Mouse (Mus musculus) embryonic facial prominence, embryonic 13.5 days (tissue): ENCODE results near the gene Oprm1. TPM values are rescaled to one million over a fixed set of nuclear protein-coding genes. Genes with fewer than 3 reads are reported as not detected.
A peak's percentile ranks its signal among the peaks of the same experiment; 100 is the strongest.

Experiments used
- ATAC-seq: fragments of 200-750 bp; cut with Nextera tagmentation; 2 replicates; pipeline ENCODE4 v1.8.0; 2017; ENCODE audit warnings: low read depth; ENCODE audit not compliant: insufficient number of reproducible peaks, insufficient read depth, low FRiP score, low TSS enrichment
- H3K27ac ChIP-seq: fragments of 300-500 bp; sonication (generic); 2 replicates; pipeline ENCODE4 v1.5.1; 2015; ENCODE audit warnings: moderate library complexity, mild to moderate bottlenecking, inconsistent platforms
- H3K27me3 ChIP-seq: fragments of 300-500 bp; sonication (generic); 2 replicates; pipeline ENCODE4 v1.6.1; 2015; ENCODE audit warnings: mild to moderate bottlenecking, inconsistent platforms
- H3K36me3 ChIP-seq: fragments of 300-500 bp; sonication (generic); 2 replicates; pipeline ENCODE4 v1.6.1; 2015; ENCODE audit warnings: mild to moderate bottlenecking, inconsistent platforms
- H3K4me1 ChIP-seq: fragments of 300-500 bp; sonication (generic); 2 replicates; pipeline ENCODE4 v1.6.1; 2015; ENCODE audit warnings: inconsistent platforms
- H3K4me2 ChIP-seq: fragments of 300-500 bp; sonication (generic); 2 replicates; pipeline ENCODE4 v1.6.1; 2015; ENCODE audit warnings: moderate library complexity, mild to moderate bottlenecking, inconsistent platforms
- H3K4me3 ChIP-seq: fragments of 300-500 bp; sonication (generic); 2 replicates; pipeline ENCODE4 v1.5.1; 2015; ENCODE audit warnings: mild to moderate bottlenecking, inconsistent platforms
- H3K9ac ChIP-seq: fragments of 300-500 bp; sonication (generic); 2 replicates; pipeline ENCODE4 v1.6.1; 2015; ENCODE audit warnings: mild to moderate bottlenecking, inconsistent platforms
- H3K9me3 ChIP-seq: fragments of 300-500 bp; sonication (generic); 2 replicates; pipeline ENCODE4 v1.6.1; 2016; ENCODE audit warnings: inconsistent platforms
- WGBS: fragments of 180-500 bp; shearing (Covaris S2); methylation state at CpG from one replicate; pipeline ENCODE4 v1.1.7; 2015; ENCODE audit warnings: mixed read lengths; 5-methylcytosine and 5-hydroxymethylcytosine counted together
- polyA plus RNA-seq: library from polyadenylated mRNA; unstranded; fragments of >200 nt; fragmentation: Nextera tagmentation; extraction: Ambion mirVana; gene quantifications from 2 replicates; pipeline ENCODE4 v1.2.1, GENCODE M21; 2015

The Oprm1 gene
- polyA plus RNA-seq, 1 experiment from 2014 or later: not detected

DNA sequence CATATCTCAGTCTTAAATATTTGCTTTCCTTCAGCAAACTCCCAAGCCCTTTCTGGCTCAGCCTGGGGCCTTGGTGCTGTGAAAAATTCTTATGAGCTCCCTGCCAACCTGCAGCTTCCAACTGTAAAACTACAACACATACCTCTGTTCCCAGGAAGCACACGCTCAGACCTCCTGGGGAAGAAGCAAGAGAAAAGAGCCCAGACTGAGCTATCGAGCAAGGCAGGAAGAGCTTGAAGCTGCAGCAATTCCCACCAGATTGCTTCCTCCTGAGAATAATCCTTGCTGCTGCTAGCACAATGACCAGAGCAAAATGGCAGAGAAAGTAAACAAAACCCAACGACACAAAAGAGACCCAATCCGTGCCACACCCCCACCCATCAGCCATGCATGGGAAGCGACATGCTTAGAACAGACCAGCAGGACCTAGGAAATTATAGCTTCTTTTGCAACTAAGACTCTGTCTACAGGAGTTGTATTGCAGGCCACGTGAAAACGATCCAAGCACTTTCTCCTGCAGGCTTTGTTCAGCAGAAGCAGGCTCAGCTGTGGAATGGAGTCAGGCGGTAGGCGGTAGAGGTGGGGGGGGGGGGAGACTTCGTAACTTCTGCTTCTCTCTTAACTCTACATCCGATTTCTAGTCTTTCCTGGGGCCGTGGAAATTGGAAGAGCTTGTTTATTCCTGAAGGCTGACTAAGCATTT, 294.2 kb downstream of the Oprm1 start, which contains the start of gene Ipcef1:
Gene Ipcef1, minus strand, starts transcription at position 164 of the 703 bp plus-strand sequence.
- no peak within 1 kb of the TSS for H3K27ac ChIP-seq
- no peaks in the 10 kb centered on the region for H3K9me3 ChIP-seq
- 0 out of 2 replicates have a peak within 1 kb of the TSS, but pooled peaks have one; percentile 40 for H3K9ac ChIP-seq
- H3K27me3 ChIP-seq: no peaks in the 10 kb centered on the region
- ATAC-seq: no peak
- WGBS: 16% methylated on average over 12 of the region's 12 CpGs
- H3K36me3 ChIP-seq: no peaks in the 10 kb centered on the region
- peak within 1 kb of the TSS; percentile 34 for H3K4me2 ChIP-seq
- H3K4me3 ChIP-seq: no peak within 1 kb of the TSS
- H3K4me1 ChIP-seq: peaks cover 8% of the 10 kb centered on the region; the same call in 1 of the 2 replicates

DNA sequence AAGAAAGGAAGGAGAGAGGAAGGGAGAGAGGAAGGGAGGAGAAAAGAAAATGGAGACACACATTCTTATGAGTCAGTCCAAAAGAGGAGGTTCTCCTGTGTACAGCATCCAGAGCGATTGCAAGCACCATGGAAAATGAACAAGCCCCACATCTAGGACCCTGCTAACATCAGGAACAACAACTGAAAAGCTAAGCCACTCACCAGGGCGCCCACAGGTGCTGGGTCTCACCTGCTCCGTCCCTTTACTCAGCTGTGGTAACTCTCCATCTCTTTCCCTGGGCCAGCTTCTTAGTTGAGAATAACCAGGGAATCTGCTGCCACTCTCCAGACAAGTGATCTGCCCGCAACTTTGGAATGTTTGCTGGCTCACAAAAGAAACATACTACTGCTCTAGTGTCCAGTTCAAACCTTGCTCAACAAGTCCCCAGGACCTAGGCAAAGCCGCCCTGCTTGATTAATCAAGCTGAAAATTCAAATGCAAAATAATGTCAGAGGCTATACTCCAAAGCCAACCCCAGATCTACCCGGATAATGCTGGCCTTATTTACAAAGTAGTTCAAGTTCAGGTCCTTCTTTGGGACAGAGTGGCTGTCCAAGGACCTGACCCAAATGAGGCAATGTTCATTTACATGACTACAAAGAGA, 296.4 kb downstream of the Oprm1 start:
- Histone ChIP-seq H3K27me3 (no peaks in the 10 kb centered on the region), H3K4me2 (no peak overlapping the region), H3K36me3 (no peaks in the 10 kb centered on the region), H3K4me1 (peaks cover 8% of the 10 kb centered on the region; the same call in 1 of the 2 replicates), H3K4me3 (no peak overlapping the region), H3K27ac (no peak overlapping the region), H3K9ac (no peak overlapping the region), H3K9me3 (no peaks in the 10 kb centered on the region)
- 79% methylated on average over 6 of the region's 6 CpGs for WGBS
- ATAC-seq: no peak

DNA sequence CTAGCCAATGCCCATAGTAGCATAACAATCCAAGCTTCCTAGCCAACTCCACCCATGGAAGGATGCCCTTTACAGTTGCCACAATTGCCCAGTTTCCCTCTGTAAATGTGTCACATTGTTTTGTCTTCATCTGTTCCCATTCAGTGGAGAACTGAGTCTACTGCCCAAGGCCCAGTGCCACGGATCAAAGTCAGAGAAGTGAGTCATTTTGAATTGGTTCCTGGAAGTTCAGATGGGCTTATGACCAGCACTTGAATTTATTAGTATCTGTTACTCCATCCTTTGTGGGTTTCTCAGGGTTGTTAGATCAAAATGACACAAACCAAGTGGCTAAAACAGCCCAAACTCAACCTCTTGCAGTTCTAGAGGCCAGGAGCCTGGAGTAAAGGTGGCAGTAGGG, 299.2 kb downstream of the Oprm1 start:
- H3K4me3 ChIP-seq: no peak overlapping the region
- H3K4me1 ChIP-seq: peaks cover 4% of the 10 kb centered on the region; the same call in 1 of the 2 replicates
- whole genome bisulfite sequencing: 81% methylated on average over 1 of the region's 1 CpGs
- no peak overlapping the region for H3K27ac ChIP-seq
- no peaks in the 10 kb centered on the region for H3K36me3 ChIP-seq
- H3K27me3 ChIP-seq: no peaks in the 10 kb centered on the region
- no peak overlapping the region for H3K9ac ChIP-seq
- no peaks in the 10 kb centered on the region for H3K9me3 ChIP-seq
- no peak for ATAC-seq
- no peak overlapping the region for H3K4me2 ChIP-seq

DNA sequence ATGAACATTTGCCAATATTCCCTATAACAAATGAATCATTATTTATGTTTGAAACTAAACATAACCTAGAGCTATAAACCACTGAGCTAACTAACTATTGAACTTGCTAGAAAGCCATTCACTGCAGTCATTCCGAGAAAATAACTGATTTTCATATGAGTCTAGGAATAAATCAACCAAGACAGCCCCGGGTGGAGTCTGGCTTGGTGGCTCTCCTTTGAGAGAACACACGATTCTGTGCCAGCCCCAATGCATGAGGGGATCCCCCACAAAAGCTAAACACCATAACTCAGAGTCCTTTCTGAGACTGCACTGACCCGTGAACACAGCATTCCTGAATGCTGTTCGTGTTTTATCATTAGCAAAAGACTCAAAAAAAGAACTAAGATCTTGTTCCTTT, 302.0 kb downstream of the Oprm1 start:
- 78% methylated on average over 5 of the region's 5 CpGs for WGBS
- Histone ChIP-seq H3K9ac (no peak overlapping the region), H3K9me3 (no peaks in the 10 kb centered on the region), H3K27me3 (no peaks in the 10 kb centered on the region), H3K4me2 (no peak overlapping the region), H3K27ac (no peak overlapping the region), H3K4me3 (no peak overlapping the region), H3K36me3 (no peaks in the 10 kb centered on the region), H3K4me1 (no peaks in the 10 kb centered on the region)
- no peak for ATAC-seq

DNA sequence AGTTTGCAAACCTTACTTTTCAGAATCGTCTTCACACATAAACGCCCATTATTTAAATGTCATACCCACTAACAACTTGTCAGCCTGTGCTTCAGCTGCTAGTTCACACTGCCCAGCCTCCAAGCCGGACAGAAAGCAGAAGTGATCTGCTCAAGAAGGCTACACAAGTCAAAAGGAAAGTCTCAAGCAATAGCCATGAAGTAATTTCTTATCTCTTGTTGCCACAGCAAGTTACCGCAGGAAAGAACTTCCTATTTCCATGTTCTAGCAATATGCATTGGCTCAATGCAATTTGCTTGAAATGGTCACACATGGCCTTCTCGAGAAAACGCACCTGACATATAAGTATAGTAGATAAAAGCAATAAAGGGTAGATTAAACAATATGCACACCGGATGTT, 304.7 kb downstream of the Oprm1 start:
- WGBS: 88% methylated on average over 7 of the region's 7 CpGs
- no peak overlapping the region for H3K27ac ChIP-seq
- no peaks in the 10 kb centered on the region for H3K36me3 ChIP-seq

DNA sequence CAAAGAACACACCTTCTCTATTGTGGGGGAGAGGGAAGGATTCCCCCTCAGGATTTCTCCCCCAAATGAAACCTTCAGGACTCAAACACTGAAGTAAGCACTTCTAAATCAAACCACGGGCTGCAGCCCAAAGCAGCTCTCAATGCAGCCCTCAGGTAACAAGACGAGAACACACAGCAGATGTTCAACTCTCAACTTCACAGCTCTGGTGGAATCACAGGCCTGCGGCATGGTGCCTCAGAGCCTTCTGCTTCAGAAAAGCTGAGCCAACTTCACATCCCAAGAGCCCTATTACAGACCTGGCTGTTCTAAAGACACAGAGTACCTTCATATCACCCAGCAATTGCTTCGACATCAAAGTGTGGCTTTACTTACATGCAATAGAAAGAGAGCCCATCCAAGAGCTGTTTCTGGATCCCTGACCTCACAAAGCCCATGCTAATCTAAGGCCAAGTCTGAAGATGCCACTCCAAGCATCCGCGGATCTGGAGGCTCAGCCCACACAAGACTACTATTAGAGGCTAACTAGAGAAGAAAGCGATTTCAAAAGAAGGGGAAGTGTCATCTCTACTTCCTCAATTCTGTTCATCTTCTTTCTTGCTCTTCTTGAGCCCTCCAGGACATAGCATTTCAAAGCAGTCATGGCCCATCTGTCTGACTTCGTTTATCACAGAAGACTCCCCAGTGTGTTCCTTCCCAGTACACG, 305.6 kb downstream of the Oprm1 start:
- Histone ChIP-seq H3K27ac (no peak overlapping the region), H3K9me3 (no peaks in the 10 kb centered on the region), H3K4me1 (no peaks in the 10 kb centered on the region), H3K27me3 (no peaks in the 10 kb centered on the region), H3K4me2 (no peak overlapping the region), H3K36me3 (no peaks in the 10 kb centered on the region), H3K9ac (no peak overlapping the region), H3K4me3 (no peak overlapping the region)
- 77% methylated on average over 9 of the region's 9 CpGs for WGBS
- no peak for ATAC-seq

More for the DNA sequence above, 304.7 kb downstream of the Oprm1 start:
- Histone ChIP-seq H3K4me2 (no peak overlapping the region), H3K4me3 (no peak overlapping the region), H3K9ac (no peak overlapping the region), H3K9me3 (no peaks in the 10 kb centered on the region), H3K27me3 (no peaks in the 10 kb centered on the region), H3K4me1 (no peaks in the 10 kb centered on the region)
- ATAC-seq: no peak

DNA sequence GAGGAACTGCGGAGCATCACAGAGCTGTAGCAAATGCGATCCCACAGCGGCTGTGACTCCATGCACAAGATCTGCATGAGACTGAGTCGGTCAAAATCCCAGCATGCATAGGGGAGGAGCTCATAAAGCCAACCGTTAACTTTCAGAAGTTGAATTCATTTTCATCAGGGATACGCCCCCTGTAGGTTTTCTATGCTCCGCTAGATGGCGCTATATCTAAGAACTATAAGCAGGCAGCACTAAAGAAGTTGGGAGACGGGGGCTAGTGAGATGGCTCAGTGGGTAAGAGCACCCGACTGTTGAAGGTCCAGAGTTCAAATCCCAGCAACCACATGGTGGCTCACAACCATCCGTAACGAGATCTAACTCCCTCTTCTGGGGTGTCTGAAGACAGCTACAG, 310.3 kb downstream of the Oprm1 start:
- Histone ChIP-seq H3K9me3 (no peaks in the 10 kb centered on the region), H3K27ac (no peak overlapping the region), H3K27me3 (no peaks in the 10 kb centered on the region), H3K36me3 (no peaks in the 10 kb centered on the region), H3K4me3 (no peak overlapping the region), H3K9ac (no peak overlapping the region), H3K4me2 (no peak overlapping the region), H3K4me1 (no peaks in the 10 kb centered on the region)
- WGBS: 65% methylated on average over 12 of the region's 12 CpGs
- no peak for ATAC-seq

DNA sequence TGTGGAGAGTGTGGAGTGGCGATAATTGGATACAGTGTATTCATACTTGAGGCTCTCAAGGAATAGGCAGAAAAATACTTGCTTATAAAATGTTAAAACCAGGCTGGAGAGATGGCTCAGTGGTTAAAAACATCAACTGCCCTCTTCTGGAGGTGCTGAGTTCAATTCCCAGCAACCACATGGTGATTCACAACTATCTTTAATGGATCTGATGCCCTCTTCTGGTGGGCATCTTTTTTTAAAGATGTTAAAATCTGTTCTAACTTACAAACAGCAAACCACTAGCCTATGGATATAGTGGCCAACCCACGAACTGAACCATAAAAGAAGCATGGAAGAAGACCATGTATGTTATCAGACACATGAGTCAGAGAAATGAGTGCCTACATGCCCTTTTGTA, 310.8 kb downstream of the Oprm1 start:
- Histone ChIP-seq H3K27ac (no peak overlapping the region), H3K9ac (no peak overlapping the region), H3K4me1 (no peaks in the 10 kb centered on the region), H3K4me2 (no peak overlapping the region), H3K9me3 (no peaks in the 10 kb centered on the region), H3K4me3 (no peak overlapping the region), H3K27me3 (no peaks in the 10 kb centered on the region), H3K36me3 (no peaks in the 10 kb centered on the region)
- WGBS: 90% methylated on average over 2 of the region's 2 CpGs
- ATAC-seq: no peak

DNA sequence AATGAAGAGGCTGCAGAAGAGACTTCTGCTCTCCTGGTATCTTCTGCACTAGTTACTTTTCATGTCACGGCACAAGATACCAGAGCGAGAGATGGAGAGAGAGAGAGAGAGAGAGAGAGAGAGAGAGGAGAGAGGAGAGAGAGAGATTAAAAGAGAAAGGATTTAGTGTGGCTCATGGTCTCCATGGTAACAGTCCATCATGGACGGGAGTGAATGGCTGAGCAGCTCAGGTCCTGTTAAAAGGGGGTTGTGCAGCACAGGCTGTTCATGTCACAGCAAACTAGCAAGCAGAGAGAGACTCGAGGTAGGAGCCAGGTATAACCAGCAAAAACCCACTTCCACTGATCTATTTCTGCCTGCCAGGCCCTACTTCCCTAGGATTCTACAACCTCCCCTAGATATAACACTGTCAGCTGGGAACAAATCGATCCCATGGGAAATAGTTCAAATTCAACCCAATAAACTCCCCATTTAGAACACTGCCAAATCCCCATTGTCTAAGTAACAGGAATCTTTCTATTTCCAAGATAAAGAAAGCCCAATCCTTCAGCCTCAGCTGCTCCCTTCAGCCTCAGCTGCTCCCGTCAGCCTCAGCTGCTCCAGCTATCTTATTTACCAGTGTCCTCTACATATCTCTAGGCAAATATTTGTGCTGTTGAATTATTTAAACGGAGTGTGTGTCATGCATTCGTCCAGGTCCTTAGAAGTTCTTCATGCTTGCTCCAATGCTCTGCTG, 312.0 kb downstream of the Oprm1 start:
- WGBS: 68% methylated on average over 8 of the region's 8 CpGs
- Histone ChIP-seq H3K4me3 (no peak overlapping the region), H3K36me3 (no peaks in the 10 kb centered on the region), H3K4me2 (no peak overlapping the region), H3K9ac (no peak overlapping the region), H3K4me1 (no peaks in the 10 kb centered on the region), H3K9me3 (no peaks in the 10 kb centered on the region), H3K27me3 (no peaks in the 10 kb centered on the region), H3K27ac (no peak overlapping the region)
- no peak for ATAC-seq

DNA sequence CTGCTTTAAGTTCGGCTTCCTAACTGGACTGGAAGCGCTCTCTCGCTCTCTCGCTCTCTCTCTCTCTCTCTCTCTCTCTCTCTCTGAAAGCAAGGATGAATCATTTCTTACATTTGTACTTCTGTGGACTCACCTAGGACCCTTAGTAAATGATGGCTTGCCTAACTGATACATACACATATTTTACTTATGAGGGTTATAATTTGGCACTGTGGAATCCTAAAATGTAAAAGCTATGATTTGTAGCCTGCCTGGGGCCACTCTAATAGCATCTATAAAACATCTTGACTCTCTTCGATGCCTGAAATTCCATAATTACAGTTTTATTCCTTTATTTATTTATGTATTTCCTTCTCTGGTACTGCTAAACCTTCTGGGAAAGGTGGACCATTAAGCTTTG, 312.6 kb downstream of the Oprm1 start:
- Histone ChIP-seq H3K4me2 (no peak overlapping the region), H3K9ac (no peak overlapping the region), H3K36me3 (no peaks in the 10 kb centered on the region), H3K4me1 (no peaks in the 10 kb centered on the region), H3K4me3 (no peak overlapping the region), H3K27ac (no peak overlapping the region), H3K9me3 (no peaks in the 10 kb centered on the region), H3K27me3 (no peaks in the 10 kb centered on the region)
- 83% methylated on average over 5 of the region's 5 CpGs for WGBS
- no peak for ATAC-seq

DNA sequence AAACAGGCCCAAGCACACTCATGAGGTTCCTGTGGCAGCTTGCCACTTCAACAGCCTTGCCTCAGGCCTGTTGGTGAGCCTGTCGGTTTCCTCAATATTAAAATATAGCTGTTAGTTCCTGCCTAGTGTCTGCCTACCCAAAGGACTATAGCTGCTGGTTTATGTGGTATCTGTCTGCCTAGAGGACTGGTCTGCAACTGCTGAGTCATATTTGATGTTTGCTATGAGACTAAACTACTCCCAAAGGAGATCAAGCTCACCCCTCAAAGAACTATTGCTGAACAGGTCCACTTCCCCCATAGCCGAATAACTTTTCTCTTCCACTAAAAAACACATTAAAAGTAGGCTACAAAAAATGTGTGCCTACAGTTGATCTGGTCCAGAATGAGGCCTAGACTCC, 315.9 kb downstream of the Oprm1 start:
- no peak overlapping the region for H3K4me3 ChIP-seq
- 78% methylated on average over 2 of the region's 2 CpGs for WGBS
- no peak for ATAC-seq
- no peaks in the 10 kb centered on the region for H3K36me3 ChIP-seq
- H3K9ac ChIP-seq: no peak overlapping the region
- no peak overlapping the region for H3K27ac ChIP-seq
- no peak overlapping the region for H3K4me2 ChIP-seq
- peaks cover 7% of the 10 kb centered on the region for H3K4me1 ChIP-seq
- no peaks in the 10 kb centered on the region for H3K27me3 ChIP-seq
- H3K9me3 ChIP-seq: no peaks in the 10 kb centered on the region
